ENCODE assay signal across 15 mouse cellular contexts in genomic region chr7:143717811-143718210, GRCm38 (mm10). TPM values are rescaled to one million over a fixed set of nuclear protein-coding genes. Genes with fewer than 3 reads are reported as not detected.
DNase-seq lines count a peak whose midpoint lies in the region; ATAC-seq and TF ChIP-seq lines count a peak whose summit lies in the region.
"Had no signal": no experiment of that assay in that cellular context is flagged by ENCODE, and none has a peak within 500 bp of the region (broad histone marks: within the 10 kb centered on the region; RNA-seq: fewer than 3 reads in every experiment).

No protein-coding gene starts in this region.

- no peak overlapping the region for H3K4me2 ChIP-seq in heart, embryonic 11.5 days
- no peak overlapping the region for H3K4me2 ChIP-seq in midbrain, embryonic 13.5 days (replicated peaks)
- H3K4me2 ChIP-seq in midbrain, embryonic 16.5 days (ENCODE audit: low read length), result no peak overlapping the region
- H3K4me2 ChIP-seq in lung, embryonic 14.5 days, result no peak overlapping the region
- H3K4me2 ChIP-seq: embryonic facial prominence, embryonic 12.5 days; limb, embryonic 12.5 days had no signal

- no peak overlapping the region for H3K9ac ChIP-seq in heart, embryonic 11.5 days (ENCODE audit: low read depth, low read length)
- H3K9ac ChIP-seq in midbrain, embryonic 13.5 days (replicated peaks), result no peak overlapping the region
- H3K9ac ChIP-seq in midbrain, embryonic 16.5 days (ENCODE audit: low read depth, low read length), result no peak overlapping the region
- no peak overlapping the region for H3K9ac ChIP-seq in lung, embryonic 14.5 days
- H3K9ac ChIP-seq: embryonic facial prominence, embryonic 12.5 days; forebrain, postnatal 0 days; limb, embryonic 12.5 days had no signal

- no peaks in the 10 kb centered on the region for H3K9me3 ChIP-seq in heart, embryonic 11.5 days (replicated peaks; ENCODE audit: control insufficient read depth, low read length)
- no peaks in the 10 kb centered on the region for H3K9me3 ChIP-seq in midbrain, embryonic 13.5 days
- H3K9me3 ChIP-seq in midbrain, embryonic 16.5 days (replicated peaks; ENCODE audit: control insufficient read depth, low read length, poor library complexity, severe bottlenecking), result no peaks in the 10 kb centered on the region
- H3K9me3 ChIP-seq in lung, embryonic 14.5 days (ENCODE audit: low read depth, low read length), result no peaks in the 10 kb centered on the region
- no peaks in the 10 kb centered on the region for H3K9me3 ChIP-seq in forebrain, embryonic 10.5 days
- H3K9me3 ChIP-seq: embryonic facial prominence, embryonic 12.5 days; limb, embryonic 12.5 days had no signal

- 52% methylated on average over 1 of the region's 1 CpGs for WGBS in heart, embryonic 11.5 days (ENCODE audit: insufficient replicate concordance)
- 80% methylated on average over 1 of the region's 1 CpGs for WGBS in midbrain, embryonic 13.5 days
- WGBS in midbrain, embryonic 16.5 days, result 92% methylated on average over 1 of the region's 1 CpGs
- WGBS in lung, embryonic 14.5 days, result 65% methylated on average over 1 of the region's 1 CpGs
- 73% methylated on average over 1 of the region's 1 CpGs for WGBS in forebrain, embryonic 10.5 days

- ATAC-seq in heart, embryonic 11.5 days (replicated peaks; ENCODE audit: insufficient number of reproducible peaks, low FRiP score, low TSS enrichment), result no peak
- ATAC-seq in midbrain, embryonic 13.5 days, result 0 out of 2 replicates have a peak, but pooled peaks have one; percentile 30
- ATAC-seq in midbrain, embryonic 16.5 days, result no peak
- ATAC-seq in lung, embryonic 14.5 days (ENCODE audit: insufficient read depth), result peak; percentile 96
- ATAC-seq: forebrain, postnatal 0 days had no signal

- H3K27ac ChIP-seq in heart, embryonic 11.5 days (ENCODE audit: low read depth, low read length), result peak overlapping the region; percentile 78
- H3K27ac ChIP-seq in midbrain, embryonic 13.5 days, result 0 out of 2 replicates have a peak overlapping the region, but pooled peaks have one; percentile 5
- no peak overlapping the region for H3K27ac ChIP-seq in midbrain, embryonic 16.5 days (ENCODE audit: low read length)
- peak overlapping the region; percentile 61 for H3K27ac ChIP-seq in lung, embryonic 14.5 days (ENCODE audit: low read depth)
- no peak overlapping the region; the same call in 1 of the 2 replicates for H3K27ac ChIP-seq in forebrain, embryonic 10.5 days
- H3K27ac ChIP-seq: embryonic facial prominence, embryonic 12.5 days; limb, embryonic 12.5 days had no signal

- peaks cover 18% of the 10 kb centered on the region for H3K4me1 ChIP-seq in heart, embryonic 11.5 days (ENCODE audit: control insufficient read depth, insufficient read depth, low read length)
- H3K4me1 ChIP-seq in midbrain, embryonic 13.5 days (replicated peaks), result peaks cover 11% of the 10 kb centered on the region; the same call in 1 of the 2 replicates
- no peaks in the 10 kb centered on the region for H3K4me1 ChIP-seq in midbrain, embryonic 16.5 days (ENCODE audit: control insufficient read depth, insufficient read depth, low read length)
- H3K4me1 ChIP-seq in lung, embryonic 14.5 days (ENCODE audit: insufficient read depth), result peaks cover 12% of the 10 kb centered on the region
- H3K4me1 ChIP-seq in forebrain, embryonic 10.5 days, result peaks cover 22% of the 10 kb centered on the region
- H3K4me1 ChIP-seq: embryonic facial prominence, embryonic 12.5 days had no signal

- no peaks in the 10 kb centered on the region for H3K27me3 ChIP-seq in heart, embryonic 11.5 days (ENCODE audit: control insufficient read depth, insufficient read depth, low read length)
- H3K27me3 ChIP-seq in midbrain, embryonic 13.5 days, result no peaks in the 10 kb centered on the region
- no peaks in the 10 kb centered on the region for H3K27me3 ChIP-seq in midbrain, embryonic 16.5 days (ENCODE audit: control insufficient read depth, insufficient read depth, low read depth, low read length)
- H3K27me3 ChIP-seq in lung, embryonic 14.5 days (ENCODE audit: insufficient read depth, low read length), result no peaks in the 10 kb centered on the region
- H3K27me3 ChIP-seq in forebrain, embryonic 10.5 days (ENCODE audit: poor library complexity, severe bottlenecking), result no peaks in the 10 kb centered on the region
- H3K27me3 ChIP-seq: embryonic facial prominence, embryonic 12.5 days; limb, embryonic 12.5 days had no signal

- no peaks in the 10 kb centered on the region for H3K36me3 ChIP-seq in heart, embryonic 11.5 days (ENCODE audit: control insufficient read depth, insufficient read depth, low read length)
- peaks cover 29% of the 10 kb centered on the region for H3K36me3 ChIP-seq in midbrain, embryonic 13.5 days
- H3K36me3 ChIP-seq in midbrain, embryonic 16.5 days (ENCODE audit: control insufficient read depth, insufficient read depth, low read length), result peaks cover 12% of the 10 kb centered on the region
- H3K36me3 ChIP-seq in lung, embryonic 14.5 days (ENCODE audit: insufficient read depth), result peaks cover 25% of the 10 kb centered on the region
- H3K36me3 ChIP-seq in forebrain, embryonic 10.5 days (replicated peaks), result peaks cover 6% of the 10 kb centered on the region; the same call in 1 of the 2 replicates

- intact Hi-C loops in heart, postnatal 25 days (cut with DNase I), result no loop called here

- no peak overlapping the region for H3K4me3 ChIP-seq in heart, embryonic 11.5 days (ENCODE audit: low read depth, low read length)
- no peak overlapping the region for H3K4me3 ChIP-seq in midbrain, embryonic 13.5 days (replicated peaks)
- H3K4me3 ChIP-seq in midbrain, embryonic 16.5 days (ENCODE audit: low read depth, low read length), result no peak overlapping the region
- no peak overlapping the region for H3K4me3 ChIP-seq in lung, embryonic 14.5 days (ENCODE audit: low read depth, low read length)
- H3K4me3 ChIP-seq in forebrain, embryonic 10.5 days, result no peak overlapping the region
- H3K4me3 ChIP-seq: embryonic facial prominence, embryonic 12.5 days; limb, embryonic 12.5 days had no signal

- peak; percentile 34; the same call in 1 of the 2 replicates for TF ChIP-seq CTCF in lung, embryonic 14.5 days (IDR thresholded peaks at IDR 0.05; ENCODE audit: low read depth)

- DNase-seq in heart, postnatal 25 days (ENCODE audit: low spot score), result no peak
- DNase-seq in lung, embryonic 14.5 days, result peak; percentile 88
- no peak for DNase-seq in forebrain, embryonic 10.5 days (ENCODE audit: extremely low spot score, low spot score)
- no peak for DNase-seq in thymus, postnatal 10 days (ENCODE audit: low spot score in 2 of 2)
- DNase-seq in thymus, postnatal 36 days, result no peak
- DNase-seq: cerebellum, postnatal 10 days; forebrain, postnatal 0 days had no signal

RNA-seq across cellular contexts. Expression of gene Tnfrsf23, which starts 32.1 kb away (rescaled TPM):
- polyA plus RNA-seq in heart, embryonic 11.5 days (2014; fragmentation: Nextera tagmentation; extraction: Ambion mirVana), result 1.1 and 2.6 TPM in 2 replicates
- total RNA-seq in heart, postnatal 25 days (2021), result 1 to 10 TPM; 1.7 to 2.1 TPM
- 0.50 and 1.2 TPM in 2 replicates for polyA plus RNA-seq in midbrain, embryonic 13.5 days (2015; fragmentation: Nextera tagmentation; extraction: Ambion mirVana)
- 0.72 and 0.90 TPM in 2 replicates for polyA plus RNA-seq in midbrain, embryonic 16.5 days (2015; fragmentation: Nextera tagmentation; extraction: Ambion mirVana)
- 0.95 and 1.1 TPM in 2 replicates for polyA plus RNA-seq in lung, embryonic 14.5 days (2014; fragmentation: Nextera tagmentation; extraction: Ambion mirVana)
- 0.09 and 0.15 TPM in 2 replicates for polyA plus RNA-seq in forebrain, embryonic 10.5 days (2016; fragmentation: Nextera tagmentation; extraction: Ambion mirVana)

RNA-seq across cellular contexts. Expression of gene Osbpl5, which starts 39.0 kb away (rescaled TPM):
- polyA plus RNA-seq in heart, embryonic 11.5 days (2014; fragmentation: Nextera tagmentation; extraction: Ambion mirVana), result 26.6 and 30.8 TPM in 2 replicates
- 10 to 100 TPM; 16.0 to 21.5 TPM for total RNA-seq in heart, postnatal 25 days (2021)
- 27.0 and 27.3 TPM in 2 replicates for polyA plus RNA-seq in midbrain, embryonic 13.5 days (2015; fragmentation: Nextera tagmentation; extraction: Ambion mirVana)
- 43.8 and 44.1 TPM in 2 replicates for polyA plus RNA-seq in midbrain, embryonic 16.5 days (2015; fragmentation: Nextera tagmentation; extraction: Ambion mirVana)
- polyA plus RNA-seq in lung, embryonic 14.5 days (2014; fragmentation: Nextera tagmentation; extraction: Ambion mirVana), result 34.2 and 36.8 TPM in 2 replicates
- 8.9 and 9.4 TPM in 2 replicates for polyA plus RNA-seq in forebrain, embryonic 10.5 days (2016; fragmentation: Nextera tagmentation; extraction: Ambion mirVana)

RNA-seq across cellular contexts. Expression of gene Mrgprg, which starts 49.0 kb away (rescaled TPM):
- not detected in 2 replicates for polyA plus RNA-seq in heart, embryonic 11.5 days (2014; fragmentation: Nextera tagmentation; extraction: Ambion mirVana)
- total RNA-seq in heart, postnatal 25 days (2021), result not detected
- not detected in 2 replicates for polyA plus RNA-seq in midbrain, embryonic 13.5 days (2015; fragmentation: Nextera tagmentation; extraction: Ambion mirVana)
- not detected in 2 replicates for polyA plus RNA-seq in midbrain, embryonic 16.5 days (2015; fragmentation: Nextera tagmentation; extraction: Ambion mirVana)
- not detected in 2 replicates for polyA plus RNA-seq in lung, embryonic 14.5 days (2014; fragmentation: Nextera tagmentation; extraction: Ambion mirVana)
- polyA plus RNA-seq in forebrain, embryonic 10.5 days (2016; fragmentation: Nextera tagmentation; extraction: Ambion mirVana), result not detected in 2 replicates
- total RNA-seq: ES-E14; forebrain, postnatal 0 days; hematopoietic stem cell, adult 5-6 weeks; layer of hippocampus, postnatal 10 days had no signal
- polyA plus RNA-seq: embryonic facial prominence, embryonic 12.5 days; forebrain, postnatal 0 days; limb, embryonic 12.5 days had no signal

Comparison
In these comparisons a context has a peak if more than half of its experiments do, and no peak if none do; other contexts are left out.
1. ATAC-seq: peak in midbrain, embryonic 13.5 days (single experiment) and lung, embryonic 14.5 days (single experiment); none in heart, embryonic 11.5 days (single experiment) and midbrain, embryonic 16.5 days (single experiment).
2. H3K27ac ChIP-seq: peak in heart, embryonic 11.5 days (single experiment), midbrain, embryonic 13.5 days (single experiment) and lung, embryonic 14.5 days (single experiment); none in midbrain, embryonic 16.5 days (single experiment) and forebrain, embryonic 10.5 days (single experiment).